Mouse (Mus musculus) G1E (cell line): Measurements from ENCODE around the gene Smim12. TPM values are rescaled to one million over a fixed set of nuclear protein-coding genes. Genes with fewer than 3 reads are reported as not detected.
A peak's percentile ranks its signal among the peaks of the same experiment; 100 is the strongest.

Source experiments
- ATAC-seq: 2 replicates; pipeline ENCODE4 v1.8.0; 2016; ENCODE audit warnings: mild to moderate bottlenecking; ENCODE audit not compliant: insufficient number of reproducible peaks, poor library complexity, low FRiP score, severe bottlenecking; ENCODE audit errors: extremely low read depth
- DNase-seq: peaks from one replicate; pipeline ENCODE4 v3.0.0; 2012; ENCODE audit warnings: low spot score
- H3K27me3 ChIP-seq: 2 replicates; pipeline ENCODE4 v1.6.1; 2012; ENCODE audit warnings: mild to moderate bottlenecking, low read length, inconsistent platforms; ENCODE audit not compliant: insufficient read depth
- H3K36me3 ChIP-seq: replicated peaks from 2 replicates; pipeline ENCODE3; 2012; ENCODE audit warnings: mild to moderate bottlenecking, inconsistent platforms
- H3K4me1 ChIP-seq: 2 replicates; pipeline ENCODE4 v1.6.1; 2012; ENCODE audit warnings: low read depth, low read length, inconsistent platforms, mixed read lengths; ENCODE audit not compliant: insufficient read depth
- H3K4me3 ChIP-seq: 2 replicates; pipeline ENCODE4 v1.5.1; 2012; ENCODE audit warnings: low read depth, mild to moderate bottlenecking, inconsistent platforms, low read length, moderate library complexity, mixed read lengths
- H3K9me3 ChIP-seq: replicated peaks from 2 replicates; pipeline ENCODE4 v1.6.1; 2012; ENCODE audit warnings: inconsistent platforms
- CTCF ChIP-seq: IDR thresholded peaks from 2 replicates; pipeline ENCODE4 v1.5.1; 2012; ENCODE audit warnings: low read depth, low read length, inconsistent platforms, mixed read lengths
- GATA1 ChIP-seq: IDR thresholded peaks from 2 replicates; pipeline ENCODE4 v1.6.1; 2012; ENCODE audit warnings: borderline replicate concordance, low read length, inconsistent platforms, mixed read lengths
- GATA2 ChIP-seq: IDR thresholded peaks from 2 replicates; pipeline ENCODE4 v1.6.1; 2012; ENCODE audit warnings: low read depth, low read length, inconsistent platforms, borderline replicate concordance
- POLR2AphosphoS5 ChIP-seq: IDR thresholded peaks from 2 replicates; pipeline ENCODE4 v1.6.1; 2012; ENCODE audit warnings: low read depth, low read length, inconsistent platforms; ENCODE audit not compliant: insufficient replicate concordance
- TAL1 ChIP-seq: conservative IDR thresholded peaks from 2 replicates; pipeline ENCODE4 v1.6.1; 2012; ENCODE audit warnings: low read depth, low read length, inconsistent platforms, mixed read lengths
- polyA plus RNA-seq: library from polyadenylated mRNA; stranded (reverse); fragments of >175 nt; gene quantifications from 2 replicates; pipeline ENCODE4 v1.2.3, GENCODE M21; 2012
- total RNA-seq, 2 experiments: library from RNA; stranded (forward) in 1 of 2; stranded (reverse) in 1 of 2; fragments of 200-1000 nt in 1 of 2; fragments of >200 nt in 1 of 2; fragmentation: Nextera tagmentation in 1 of 2; gene quantifications; 2 replicates each; pipeline ENCODE4 v1.2.3; 2014 to 2017

Smim12 gene
- 20.4 and 30.8 TPM in 2 replicates for total RNA-seq (2014; fragmentation: Nextera tagmentation)
- total RNA-seq (2017), result 47.1 and 47.8 TPM in 2 replicates
- polyA plus RNA-seq, result 37.1 and 41.1 TPM in 2 replicates

GRCm38 (mm10) chr4:127243552-127243951, at the start of gene Smim12:
Gene Smim12, plus strand, starts transcription at chr4:127243784.
- Histone ChIP-seq H3K4me1 (peaks cover 40% of the 10 kb centered on the region), H3K4me3 (peak within 1 kb of the TSS; percentile 100), H3K27me3 (no peaks in the 10 kb centered on the region), H3K9me3 (no peaks in the 10 kb centered on the region), H3K36me3 (peaks cover 29% of the 10 kb centered on the region)
- DNase-seq (peak; percentile 98), ATAC-seq (peak; percentile 90)
- TF ChIP-seq POLR2AphosphoS5 (no peak), CTCF (peak; percentile 71)

GRCm38 (mm10) chr4:127194477-127195269, 48.9 kb upstream of the Smim12 start:
- DNase-seq (no peak), ATAC-seq (no peak)
- Histone ChIP-seq H3K36me3 (no peaks in the 10 kb centered on the region), H3K4me3 (no peak overlapping the region), H3K4me1 (no peaks in the 10 kb centered on the region), H3K27me3 (no peaks in the 10 kb centered on the region), H3K9me3 (peaks cover 53% of the 10 kb centered on the region)
- no peak for TF ChIP-seq GATA1
- no peak for TF ChIP-seq TAL1
- no peak for TF ChIP-seq GATA2
- no peak for TF ChIP-seq CTCF

GRCm38 (mm10) chr4:127198609-127199008, 45.0 kb upstream of the Smim12 start:
- no peak overlapping the region for H3K4me3 ChIP-seq
- no peak for TF ChIP-seq GATA1
- no peak for TF ChIP-seq GATA2
- TF ChIP-seq TAL1, result no peak
- TF ChIP-seq POLR2AphosphoS5, result no peak
- no peak for TF ChIP-seq CTCF
- no peaks in the 10 kb centered on the region for H3K27me3 ChIP-seq
- H3K36me3 ChIP-seq, result no peaks in the 10 kb centered on the region
- ATAC-seq (no peak), DNase-seq (no peak)
- peaks cover 45% of the 10 kb centered on the region for H3K9me3 ChIP-seq
- no peaks in the 10 kb centered on the region for H3K4me1 ChIP-seq

- Histone ChIP-seq H3K4me3 (0 out of 2 replicates have a peak overlapping the region, but pooled peaks have one; percentile 8), H3K36me3 (no peaks in the 10 kb centered on the region), H3K4me1 (no peaks in the 10 kb centered on the region), H3K9me3 (peaks cover 41% of the 10 kb centered on the region), H3K27me3 (no peaks in the 10 kb centered on the region)
- TF ChIP-seq POLR2AphosphoS5, result no peak
- TF ChIP-seq TAL1, result no peak
- no peak for TF ChIP-seq GATA1
- TF ChIP-seq GATA2, result no peak
- TF ChIP-seq CTCF, result no peak
- no peak for ATAC-seq
- no peak for DNase-seq
Observed at GRCm38 (mm10) chr4:127199406-127199805, 44.2 kb upstream of the Smim12 start.

GRCm38 (mm10) chr4:127200164-127200722, 43.3 kb upstream of the Smim12 start:
- Histone ChIP-seq H3K9me3 (peaks cover 32% of the 10 kb centered on the region), H3K4me1 (no peaks in the 10 kb centered on the region), H3K27me3 (no peaks in the 10 kb centered on the region), H3K4me3 (no peak overlapping the region), H3K36me3 (no peaks in the 10 kb centered on the region)
- DNase-seq (no peak), ATAC-seq (no peak)
- TF ChIP-seq CTCF (no peak), GATA1 (no peak), TAL1 (no peak), GATA2 (no peak), POLR2AphosphoS5 (no peak)

GRCm38 (mm10) chr4:127200769-127201617, 42.6 kb upstream of the Smim12 start:
- H3K36me3 ChIP-seq, result no peaks in the 10 kb centered on the region
- no peaks in the 10 kb centered on the region for H3K27me3 ChIP-seq
- TF ChIP-seq CTCF (no peak), GATA2 (no peak), POLR2AphosphoS5 (no peak), TAL1 (no peak), GATA1 (no peak)
- no peaks in the 10 kb centered on the region for H3K4me1 ChIP-seq
- H3K9me3 ChIP-seq, result peaks cover 26% of the 10 kb centered on the region
- no peak for DNase-seq
- no peak for ATAC-seq
- H3K4me3 ChIP-seq, result no peak overlapping the region
